Mouse (Mus musculus) lung, embryonic 16.5 days (tissue): ENCODE measurements at regions not wholly inside any gene's neighbourhood (a gene's known extent, or its start where the extent isn't known, plus 50 kb on each side); places are given as distances from the start of the nearest gene placed in this dataset.

Source experiments
- ATAC-seq: fragments of 200-750 bp; cut with Nextera tagmentation; 2 replicates; pipeline ENCODE4 v1.8.0; 2017; ENCODE audit warnings: low read depth, mild to moderate bottlenecking, moderate library complexity
- H3K27ac ChIP-seq: fragments of 300-500 bp; sonication (generic); 2 replicates; pipeline ENCODE4 v1.5.1; 2014; ENCODE audit warnings: mild to moderate bottlenecking, control low read depth, low read length
- H3K27me3 ChIP-seq: fragments of 300-500 bp; sonication (generic); 2 replicates; pipeline ENCODE4 v1.6.1; 2014; ENCODE audit warnings: low read depth, low read length, mixed read lengths; ENCODE audit not compliant: control insufficient read depth, insufficient read depth
- H3K36me3 ChIP-seq: fragments of 300-500 bp; sonication (generic); 2 replicates; pipeline ENCODE4 v1.6.1; 2014; ENCODE audit warnings: low read length; ENCODE audit not compliant: control insufficient read depth, insufficient read depth
- H3K4me1 ChIP-seq: fragments of 300-500 bp; sonication (generic); replicated peaks from 2 replicates; pipeline ENCODE4 v1.6.1; 2014; ENCODE audit warnings: low read length, mixed read lengths; ENCODE audit not compliant: control insufficient read depth, insufficient read depth
- H3K4me2 ChIP-seq: fragments of 300-500 bp; sonication (generic); 2 replicates; pipeline ENCODE4 v1.6.1; 2014; ENCODE audit warnings: low read depth, low read length, control low read depth
- H3K4me3 ChIP-seq: fragments of 300-500 bp; sonication (generic); 2 replicates; pipeline ENCODE4 v1.5.1; 2014; ENCODE audit warnings: mild to moderate bottlenecking, low read length, control low read depth
- H3K9ac ChIP-seq: fragments of 300-500 bp; sonication (generic); 2 replicates; pipeline ENCODE4 v1.6.1; 2014; ENCODE audit warnings: low read length, control low read depth
- H3K9me3 ChIP-seq: fragments of 300-500 bp; sonication (generic); 2 replicates; pipeline ENCODE4 v1.6.1; 2016; ENCODE audit warnings: low read length; ENCODE audit not compliant: control insufficient read depth
- WGBS: fragments of 180-500 bp; shearing (Covaris S2); extraction: QIAGEN DNeasy Blood & Tissue Kit; methylation state at CpG from one replicate; pipeline ENCODE4 v1.1.7; 2014; 5-methylcytosine and 5-hydroxymethylcytosine counted together

DNA sequence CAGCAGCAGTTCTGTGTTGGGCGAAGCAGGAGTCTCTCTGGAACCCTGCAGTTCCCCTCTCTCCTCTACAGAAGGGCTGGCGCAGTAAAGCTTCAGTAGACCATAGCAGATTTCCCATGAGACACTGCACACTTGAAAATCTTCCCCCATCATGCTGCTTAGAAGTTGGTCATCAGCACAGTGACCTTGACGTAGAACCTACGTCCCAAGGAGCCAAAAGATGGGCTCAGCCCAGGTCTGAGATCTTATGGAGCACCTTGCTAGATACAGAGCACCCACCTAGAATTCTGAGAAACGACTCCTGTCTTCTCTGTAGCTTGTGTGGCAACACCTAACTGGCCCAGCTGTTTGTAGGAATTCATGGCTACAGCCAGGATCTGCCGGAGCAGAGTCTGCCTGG is 51.7 kb upstream of the Hmga2 start:
- no peaks in the 10 kb centered on the region for H3K36me3 ChIP-seq
- peaks cover 2% of the 10 kb centered on the region; the same call in 1 of the 2 replicates for H3K4me1 ChIP-seq
- H3K27me3 ChIP-seq = no peaks in the 10 kb centered on the region
- no peak overlapping the region for H3K4me3 ChIP-seq
- H3K4me2 ChIP-seq = no peak overlapping the region
- no peak overlapping the region for H3K27ac ChIP-seq
- no peak for ATAC-seq
- H3K9ac ChIP-seq = no peak overlapping the region
- no peaks in the 10 kb centered on the region for H3K9me3 ChIP-seq
- 91% methylated on average over 6 of the region's 6 CpGs for WGBS

DNA sequence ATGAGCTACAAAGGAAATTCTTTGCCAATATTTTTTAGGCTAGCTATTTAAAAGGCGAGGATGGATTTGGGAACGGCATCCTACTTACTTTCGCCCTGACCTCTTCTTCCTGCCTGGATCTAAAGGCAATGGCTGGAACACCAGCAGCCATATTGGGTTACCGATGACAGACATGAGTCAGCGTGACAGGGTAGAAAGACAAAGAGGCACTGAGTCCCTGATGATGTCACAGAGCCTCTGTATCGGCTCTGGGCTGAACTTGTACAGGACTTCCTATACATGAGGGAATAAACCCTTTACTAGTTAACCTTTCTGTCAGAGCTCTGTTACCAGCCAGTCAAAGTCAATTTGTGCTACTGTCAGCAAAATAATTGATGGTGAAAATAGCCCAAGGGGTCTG is 50.7 kb upstream of the Hmga2 start:
- H3K4me2 ChIP-seq = no peak overlapping the region
- peaks cover 2% of the 10 kb centered on the region; the same call in 1 of the 2 replicates for H3K4me1 ChIP-seq
- no peaks in the 10 kb centered on the region for H3K27me3 ChIP-seq
- no peak overlapping the region for H3K4me3 ChIP-seq
- H3K9ac ChIP-seq = no peak overlapping the region
- H3K9me3 ChIP-seq = no peaks in the 10 kb centered on the region
- ATAC-seq = no peak
- WGBS = 81% methylated on average over 6 of the region's 6 CpGs
- no peaks in the 10 kb centered on the region for H3K36me3 ChIP-seq
- no peak overlapping the region for H3K27ac ChIP-seq
